Mouse (Mus musculus) kidney, adult 2 months (tissue): Measurements from ENCODE around the gene Rflna.

ENCODE experiments used
- CTCF ChIP-seq: fragments of 200-500 bp; conservative IDR thresholded peaks from 2 replicates; pipeline ENCODE4 v1.5.1; 2011; ENCODE audit warnings: low read depth, mild to moderate bottlenecking, control low read depth, low read length, moderate library complexity, mixed read lengths; ENCODE audit not compliant: insufficient read depth, insufficient read length
- POLR2A ChIP-seq: fragments of 200-500 bp; IDR thresholded peaks from one replicate; pipeline ENCODE4 v1.6.1; 2011; ENCODE audit warnings: low read depth, low read length, control low read depth

DNA sequence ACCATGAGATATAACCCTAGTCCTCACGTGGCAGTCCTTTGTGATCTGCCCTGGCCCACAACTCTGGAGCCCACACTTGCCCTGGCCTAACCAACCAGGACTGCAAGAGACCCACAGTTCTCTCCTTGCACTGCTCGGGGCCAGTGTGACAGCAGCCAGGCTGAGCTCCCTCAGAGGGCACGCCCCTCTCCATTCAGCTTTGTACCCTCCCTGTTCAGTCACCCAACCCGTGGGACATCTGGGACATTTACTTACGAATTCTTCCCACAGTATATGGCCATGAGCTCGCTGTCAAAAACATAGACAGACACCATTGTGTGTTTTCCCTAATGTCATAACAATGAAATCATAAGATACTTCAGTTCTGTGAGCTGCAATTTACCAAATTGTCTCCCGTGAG is 40.3 kb upstream of the Rflna start:
- TF ChIP-seq CTCF (no peak), POLR2A (no peak)
